Mouse (Mus musculus) hematopoietic stem cell, adult 5-6 weeks (primary cell): ENCODE results near the gene Tomm7. TPM values are rescaled to one million over a fixed set of nuclear protein-coding genes. Genes with fewer than 3 reads are reported as not detected.

Experiments
- ATAC-seq, 2 experiments: fragments of 125-278 bp in 1 of 2; replicated peaks in 1 of 2; 2 replicates each; pipeline ENCODE4 v1.8.0; 2016 to 2017; ENCODE audit warnings: inconsistent platforms in 2 of 2, mild to moderate bottlenecking in 2 of 2, moderate number of reproducible peaks in 2 of 2, low read depth in 1 of 2, moderate TSS enrichment in 1 of 2; ENCODE audit not compliant: low FRiP score in 2 of 2, poor library complexity in 2 of 2, severe bottlenecking in 2 of 2, insufficient read depth in 1 of 2, low TSS enrichment in 1 of 2
- total RNA-seq: library from RNA; stranded (forward); fragments of 172-1452, 232-1000 nt; gene quantifications from 2 replicates; pipeline ENCODE4 v1.2.3, GENCODE M21; 2017

Gene Tomm7
- total RNA-seq, 1 experiment from 2014 or later, result 225 TPM

DNA sequence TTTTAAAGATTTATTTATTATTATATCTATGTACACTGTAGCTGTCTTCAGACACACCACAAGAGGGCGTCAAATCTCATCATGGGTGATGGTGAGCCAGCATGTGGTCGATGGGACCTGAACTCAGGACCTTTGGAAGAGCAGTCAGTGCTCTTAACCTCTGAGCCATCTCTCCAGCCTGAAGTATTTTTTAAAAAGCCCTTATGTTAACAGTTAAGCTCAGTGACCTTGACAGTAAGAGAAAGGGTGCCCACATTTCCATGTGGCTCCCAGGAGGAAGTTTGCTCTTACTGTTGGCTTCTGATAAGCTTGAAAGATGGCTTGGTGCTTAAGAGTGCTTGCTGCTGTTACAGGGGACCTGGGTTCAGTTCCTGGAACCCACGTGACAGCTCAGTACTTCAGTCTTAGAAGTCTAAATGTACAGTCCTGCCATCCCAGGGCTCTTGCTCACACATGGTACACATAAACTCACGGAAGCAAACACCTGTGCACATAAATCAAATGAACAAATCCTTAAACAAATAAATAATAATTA lies 54.8 kb downstream of the Tomm7 start:
- no peak for ATAC-seq

Other genes with a start within 250 kb of the Tomm7 start
- 57.6 and 61.7 TPM in 2 replicates for gene Srpk2, start 159.5 kb downstream of the Tomm7 start, total RNA-seq
- 45.2 and 55.2 TPM in 2 replicates for gene Pus7, start 60.5 kb downstream of the Tomm7 start, total RNA-seq
- 26.3 and 41.6 TPM in 2 replicates for gene Rint1, start 56.5 kb downstream of the Tomm7 start, total RNA-seq
- gene Fam126a, start 186.5 kb upstream of the Tomm7 start, total RNA-seq, result 19.6 and 20.2 TPM in 2 replicates